Mouse (Mus musculus): ENCODE results near the gene Iqce. TPM values are rescaled to one million over a fixed set of nuclear protein-coding genes. Genes with fewer than 3 reads are reported as not detected.

Gene Iqce
- polyA plus RNA-seq, 1 experiment: 3.1 TPM

DNA sequence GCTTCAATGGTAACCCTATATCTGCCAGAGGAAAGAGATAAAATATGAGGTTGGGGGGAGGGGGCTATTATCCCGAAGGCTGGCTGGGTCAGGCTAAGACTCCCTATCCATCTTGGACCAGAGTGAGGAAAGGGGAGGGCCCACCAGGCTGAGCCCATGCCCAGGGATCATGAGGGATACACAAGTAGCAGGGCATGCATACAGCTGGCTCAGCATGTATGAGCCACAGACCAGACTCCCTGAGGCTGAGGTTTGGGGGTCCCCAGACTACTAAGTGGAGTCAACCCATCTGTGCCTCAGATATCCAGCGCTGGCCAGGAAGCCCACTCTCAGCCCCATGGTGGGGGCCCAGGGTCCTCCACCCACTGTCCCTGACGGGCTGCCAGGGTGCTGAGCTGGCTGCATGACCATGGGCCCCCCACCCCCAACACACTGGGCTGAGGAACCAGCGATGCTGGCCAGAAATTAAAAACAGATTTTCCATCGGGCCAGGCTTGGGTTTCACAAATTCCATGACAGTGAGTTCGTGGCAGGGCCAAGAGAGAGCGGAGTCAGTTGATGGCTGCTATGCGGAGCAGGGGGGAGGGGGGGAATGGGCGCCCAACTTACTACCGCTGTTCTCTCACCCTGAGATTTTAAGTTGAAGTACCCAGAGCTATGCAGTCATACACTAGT lies 60.8 kb downstream of the Iqce start:
- Histone ChIP-seq H3K27ac (replicated peaks; ENCODE audit: low read depth, low read length) (peak overlapping the region; percentile 50), H3K4me3 (ENCODE audit: insufficient read depth, low read depth, low read length) (no peak overlapping the region), H3K4me1 (ENCODE audit: control insufficient read depth, insufficient read depth, insufficient read length, low read length) (peaks cover 25% of the 10 kb centered on the region)

DNA sequence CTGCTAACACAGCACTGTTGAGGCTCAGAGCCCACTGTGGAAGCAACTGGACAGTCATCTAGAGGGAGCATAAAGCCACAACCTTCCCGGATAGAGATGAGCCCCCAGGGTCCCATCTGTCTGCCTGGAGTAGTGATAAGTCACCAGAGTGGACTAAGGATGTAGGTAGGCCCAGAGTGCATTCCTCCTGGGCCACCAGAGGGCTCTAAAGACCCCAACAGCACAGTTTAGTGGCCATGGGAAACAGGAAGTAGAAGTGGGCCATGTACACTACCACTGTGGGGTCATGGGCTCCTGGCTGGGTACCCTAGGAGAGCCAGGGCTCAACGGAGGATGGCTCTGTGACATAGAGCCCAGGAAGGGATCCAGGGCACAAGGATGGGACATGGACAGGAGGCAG lies 61.4 kb downstream of the Iqce start:
- no peak overlapping the region for H3K27ac ChIP-seq (replicated peaks; ENCODE audit: low read depth, low read length)
- no peak overlapping the region for H3K4me3 ChIP-seq (ENCODE audit: insufficient read depth, low read depth, low read length)
- peaks cover 26% of the 10 kb centered on the region for H3K4me1 ChIP-seq (ENCODE audit: control insufficient read depth, insufficient read depth, insufficient read length, low read length)

DNA sequence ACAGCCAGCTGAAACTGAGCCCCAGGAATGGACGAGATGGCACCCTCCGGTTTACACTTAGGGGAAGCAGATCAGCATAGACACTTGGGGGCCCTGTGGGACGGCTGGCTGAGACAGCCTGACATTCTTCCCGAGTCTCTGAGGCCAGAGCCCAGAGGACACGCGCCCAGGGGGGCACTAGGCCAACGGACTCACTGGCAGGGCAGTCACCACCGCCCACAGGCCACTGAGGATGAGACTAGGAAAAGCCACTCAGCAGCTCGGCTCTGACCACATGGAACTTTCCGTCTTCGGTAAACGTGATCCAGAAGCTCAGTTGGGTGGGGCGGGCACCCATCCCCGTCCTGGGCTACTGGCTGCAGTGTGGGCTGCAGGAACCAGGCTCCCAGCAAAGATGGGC lies 62.3 kb downstream of the Iqce start:
- Histone ChIP-seq H3K4me3 (ENCODE audit: insufficient read depth, low read depth, low read length) (no peak overlapping the region), H3K27ac (replicated peaks; ENCODE audit: low read depth, low read length) (0 out of 2 replicates have a peak overlapping the region, but pooled peaks have one; percentile 5), H3K4me1 (ENCODE audit: control insufficient read depth, insufficient read depth, insufficient read length, low read length) (peaks cover 26% of the 10 kb centered on the region)

DNA sequence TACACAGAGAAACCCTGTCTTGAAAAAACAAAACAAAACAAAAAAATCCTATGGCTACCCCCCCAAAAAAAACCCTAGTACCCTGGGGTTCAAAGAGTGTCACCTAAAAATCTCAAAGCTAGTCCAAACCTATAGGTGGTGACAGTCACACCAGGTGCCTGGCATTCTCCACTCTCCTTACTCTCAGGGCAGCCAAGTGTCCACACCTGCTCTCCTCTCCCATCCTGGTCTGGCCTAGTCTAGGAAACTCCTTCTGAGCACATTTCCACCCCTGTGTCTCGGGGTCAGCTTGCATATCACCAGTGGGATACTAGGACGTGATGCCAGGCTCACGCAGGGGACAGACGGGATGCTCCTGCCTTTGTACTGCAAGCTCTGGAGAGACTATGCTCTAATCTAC lies 62.9 kb downstream of the Iqce start:
- no peak overlapping the region for H3K27ac ChIP-seq (replicated peaks; ENCODE audit: low read depth, low read length)
- H3K4me1 ChIP-seq (ENCODE audit: control insufficient read depth, insufficient read depth, insufficient read length, low read length): peaks cover 23% of the 10 kb centered on the region
- H3K4me3 ChIP-seq (ENCODE audit: insufficient read depth, low read depth, low read length): no peak overlapping the region

DNA sequence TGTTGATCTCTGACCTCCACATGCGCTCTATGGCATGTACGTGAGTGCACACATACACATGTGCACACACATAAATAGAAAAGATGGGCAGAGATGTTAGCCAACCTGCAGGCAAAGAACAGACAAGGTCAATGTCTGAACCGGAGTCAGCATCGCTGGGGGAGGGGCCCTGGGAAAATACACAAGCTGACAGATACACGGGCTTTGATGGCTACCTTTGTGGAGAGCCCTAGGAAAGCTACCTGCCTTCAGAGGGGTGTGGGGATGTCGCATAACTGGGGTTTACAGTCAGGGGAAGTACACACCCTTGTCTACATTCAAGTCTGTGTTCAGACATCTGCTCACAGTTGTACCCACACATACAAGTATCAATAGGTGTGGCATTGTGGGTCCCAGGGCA lies 63.7 kb downstream of the Iqce start:
- peaks cover 23% of the 10 kb centered on the region for H3K4me1 ChIP-seq (ENCODE audit: control insufficient read depth, insufficient read depth, insufficient read length, low read length)
- no peak overlapping the region for H3K4me3 ChIP-seq (ENCODE audit: insufficient read depth, low read depth, low read length)
- H3K27ac ChIP-seq (replicated peaks; ENCODE audit: low read depth, low read length): no peak overlapping the region

DNA sequence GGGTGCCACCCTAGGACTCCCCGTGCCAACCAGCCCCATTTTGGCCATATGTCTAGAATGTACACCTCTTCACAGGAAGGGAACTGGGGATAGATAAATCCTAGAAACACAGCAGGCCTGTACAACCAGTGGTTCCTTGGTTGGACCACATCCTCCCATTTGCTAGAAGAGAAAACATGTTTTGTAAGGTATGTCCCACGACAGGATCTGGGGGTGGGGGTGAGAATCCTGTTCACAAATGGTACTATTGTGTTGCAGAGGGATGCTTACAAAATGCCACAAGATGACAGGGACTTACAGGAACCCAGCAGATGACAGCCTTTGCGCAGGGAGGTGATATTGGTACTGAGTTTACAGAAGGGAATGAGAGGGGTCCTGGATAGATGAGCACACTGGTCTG lies 64.2 kb downstream of the Iqce start:
- Histone ChIP-seq H3K4me1 (ENCODE audit: control insufficient read depth, insufficient read depth, insufficient read length, low read length) (peaks cover 23% of the 10 kb centered on the region), H3K4me3 (ENCODE audit: insufficient read depth, low read depth, low read length) (no peak overlapping the region), H3K27ac (replicated peaks; ENCODE audit: low read depth, low read length) (no peak overlapping the region)

DNA sequence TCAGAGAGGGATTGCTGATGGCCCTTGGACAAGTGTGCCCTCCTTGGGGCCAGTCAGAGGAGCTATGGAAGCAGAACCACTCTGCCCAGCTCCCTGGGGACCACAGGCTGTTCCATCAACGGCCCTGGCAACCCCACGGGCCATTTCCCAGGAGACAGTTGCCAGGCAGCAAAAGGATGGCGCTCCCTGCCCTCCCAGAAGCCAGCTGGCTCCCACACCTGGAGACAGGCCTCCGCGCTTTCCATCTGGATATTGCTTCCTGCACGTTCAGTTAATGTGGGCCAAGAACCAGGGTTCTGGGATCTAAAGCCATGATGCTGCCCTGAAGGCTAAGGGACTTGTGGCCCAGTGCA lies 65.1 kb downstream of the Iqce start:
- Histone ChIP-seq H3K4me3 (ENCODE audit: insufficient read depth, low read depth, low read length) (no peak overlapping the region), H3K4me1 (ENCODE audit: control insufficient read depth, insufficient read depth, insufficient read length, low read length) (peaks cover 23% of the 10 kb centered on the region), H3K27ac (replicated peaks; ENCODE audit: low read depth, low read length) (peak overlapping the region; percentile 75)

DNA sequence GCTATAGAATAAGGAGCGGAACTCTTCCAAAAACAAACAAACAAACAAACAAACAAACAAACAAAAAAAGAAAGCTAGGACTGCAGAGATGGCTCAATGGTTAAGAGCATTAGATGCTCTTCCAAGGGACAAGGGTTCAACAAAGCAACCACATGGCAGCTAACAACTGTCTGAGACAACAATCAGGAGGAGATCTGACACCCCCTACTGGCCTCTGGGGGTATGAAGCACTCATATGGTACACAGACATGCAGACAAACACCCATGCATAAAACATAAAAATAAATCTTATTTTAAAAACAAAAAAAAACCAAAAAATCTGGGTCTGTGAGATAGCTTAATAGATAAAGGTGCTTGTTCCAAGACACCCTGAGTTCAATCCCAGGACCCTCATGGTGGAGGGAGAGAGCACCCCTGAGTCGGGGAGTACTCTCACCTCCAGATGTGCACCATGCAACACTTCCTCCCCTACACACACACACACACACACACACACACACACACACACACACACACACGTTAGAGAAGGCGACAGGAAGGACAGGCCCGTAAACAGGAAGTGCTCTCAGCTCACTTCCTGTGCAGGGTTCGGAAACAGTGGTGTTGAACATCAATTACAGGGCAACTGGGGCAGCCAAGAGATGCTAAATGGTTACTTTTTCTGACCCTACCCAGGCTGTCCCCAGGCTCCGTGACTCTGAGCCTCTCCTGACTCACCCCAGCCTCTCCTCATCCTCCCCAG lies 65.7 kb downstream of the Iqce start:
- Histone ChIP-seq H3K4me3 (ENCODE audit: insufficient read depth, low read depth, low read length) (no peak overlapping the region), H3K4me1 (ENCODE audit: control insufficient read depth, insufficient read depth, insufficient read length, low read length) (peaks cover 23% of the 10 kb centered on the region), H3K27ac (replicated peaks; ENCODE audit: low read depth, low read length) (peak overlapping the region; percentile 75)

DNA sequence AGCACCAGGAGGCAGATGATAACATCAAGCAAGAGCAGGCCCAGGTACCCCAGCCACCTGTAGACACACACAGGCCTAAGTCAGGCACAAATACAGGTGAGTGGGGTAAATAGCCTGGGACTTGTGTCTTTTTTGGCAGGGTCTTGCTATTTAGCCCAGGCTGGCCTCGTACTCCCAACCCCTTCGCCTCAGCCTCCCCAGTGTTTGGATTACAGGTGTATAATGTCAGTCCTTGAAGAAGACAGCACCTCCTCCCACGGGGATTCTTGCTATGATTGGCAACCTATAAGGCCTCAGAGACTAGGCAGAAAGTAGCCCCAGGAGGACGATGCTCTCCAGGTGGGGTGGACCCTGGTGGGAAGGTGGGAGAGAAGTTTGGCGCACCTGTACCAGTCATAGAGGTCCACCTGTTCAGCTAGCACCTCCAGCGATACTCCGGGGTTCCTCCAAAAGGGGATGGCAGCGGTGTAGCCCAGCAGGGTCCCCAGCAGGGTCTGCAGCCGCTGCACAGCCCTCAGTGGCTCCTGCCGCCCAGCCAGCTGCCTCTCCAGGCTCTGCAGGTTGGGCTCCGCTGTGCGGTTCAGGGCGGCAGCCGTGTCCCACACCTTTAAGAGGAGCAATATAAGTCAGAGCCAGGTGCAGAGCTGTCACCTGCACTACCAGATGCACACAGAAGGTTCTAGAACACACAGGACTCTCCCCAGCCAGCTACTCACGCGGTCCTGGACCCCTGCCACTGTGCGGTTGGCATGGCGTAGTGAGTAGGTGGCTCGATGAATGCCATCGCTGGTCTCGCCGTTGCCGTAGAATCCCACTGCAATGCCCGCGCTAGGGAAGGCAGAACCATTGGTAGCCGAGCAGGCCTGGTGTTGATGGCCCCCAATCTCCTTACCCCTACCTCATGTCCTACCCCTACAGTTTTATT lies 67.1 kb downstream of the Iqce start:
- Histone ChIP-seq H3K27ac (replicated peaks; ENCODE audit: low read depth, low read length) (no peak overlapping the region), H3K4me1 (ENCODE audit: control insufficient read depth, insufficient read depth, insufficient read length, low read length) (peaks cover 13% of the 10 kb centered on the region)

DNA sequence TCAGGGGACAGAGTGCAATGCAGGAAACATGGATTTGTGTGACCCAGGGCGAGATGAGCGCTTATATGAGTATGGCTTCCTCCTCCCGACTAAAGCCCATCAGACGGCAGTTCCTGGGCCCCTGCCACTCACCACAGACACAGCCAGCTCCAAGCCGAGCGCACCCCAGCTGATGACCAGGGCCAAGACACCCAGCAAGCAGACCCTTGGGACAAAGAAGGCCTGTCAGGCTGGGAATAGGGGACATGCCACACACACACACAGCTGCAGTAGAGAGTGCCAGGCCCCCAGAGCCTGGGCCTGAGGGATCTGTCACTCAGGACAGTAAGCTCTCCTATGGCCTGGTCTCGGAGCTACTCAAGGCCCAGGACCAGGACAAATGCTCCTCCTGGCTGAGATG lies 68.7 kb downstream of the Iqce start:
- Histone ChIP-seq H3K4me1 (ENCODE audit: control insufficient read depth, insufficient read depth, insufficient read length, low read length) (peaks cover 13% of the 10 kb centered on the region), H3K4me3 (ENCODE audit: insufficient read depth, low read depth, low read length) (no peak overlapping the region), H3K27ac (replicated peaks; ENCODE audit: low read depth, low read length) (no peak overlapping the region)

More for the DNA sequence above, 67.1 kb downstream of the Iqce start:
- H3K4me3 ChIP-seq (ENCODE audit: insufficient read depth, low read depth, low read length): no peak overlapping the region

DNA sequence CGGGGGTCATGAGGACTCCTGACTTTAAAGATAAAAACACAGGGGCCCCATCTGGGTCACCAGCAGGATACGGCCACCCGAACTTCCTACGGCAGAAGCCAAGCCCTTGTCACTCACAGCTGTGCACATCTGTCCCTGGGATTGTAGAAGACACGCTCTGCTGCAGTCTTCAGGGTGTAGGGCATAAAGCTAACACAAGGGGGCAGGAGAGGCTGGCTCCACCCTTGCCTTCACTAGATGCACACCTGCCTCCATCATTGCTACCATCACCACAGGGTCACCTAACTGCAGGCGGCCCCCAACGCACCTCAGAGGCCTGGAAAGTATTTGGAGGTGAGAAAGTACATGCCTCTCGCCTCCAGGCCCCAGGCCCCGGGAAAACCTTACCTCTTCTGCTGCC lies 73.2 kb downstream of the Iqce start:
- Histone ChIP-seq H3K4me1 (ENCODE audit: control insufficient read depth, insufficient read depth, insufficient read length, low read length) (no peaks in the 10 kb centered on the region), H3K4me3 (ENCODE audit: insufficient read depth, low read depth, low read length) (no peak overlapping the region), H3K27ac (replicated peaks; ENCODE audit: low read depth, low read length) (no peak overlapping the region)

DNA sequence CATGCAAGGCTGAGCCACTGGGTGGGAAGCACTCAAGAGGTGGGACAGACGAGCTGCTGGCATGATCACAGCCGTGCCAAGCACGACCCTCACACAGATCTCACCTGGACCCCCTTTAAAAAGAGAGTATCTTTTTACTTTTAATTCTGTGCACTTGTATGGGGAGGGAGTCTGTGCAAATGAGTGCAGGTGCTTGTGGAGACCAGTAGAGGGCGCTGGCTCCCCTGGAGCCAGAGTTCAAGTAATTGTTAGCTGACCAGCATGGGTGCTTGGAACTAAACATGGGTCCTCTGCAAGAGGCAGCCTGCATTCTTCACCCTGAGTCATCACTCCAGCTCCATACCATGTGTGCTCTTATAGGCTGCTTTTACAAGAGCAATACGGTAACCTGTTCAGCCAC lies 74.6 kb downstream of the Iqce start:
- Histone ChIP-seq H3K4me1 (ENCODE audit: control insufficient read depth, insufficient read depth, insufficient read length, low read length) (no peaks in the 10 kb centered on the region), H3K27ac (replicated peaks; ENCODE audit: low read depth, low read length) (no peak overlapping the region), H3K4me3 (ENCODE audit: insufficient read depth, low read depth, low read length) (no peak overlapping the region)

DNA sequence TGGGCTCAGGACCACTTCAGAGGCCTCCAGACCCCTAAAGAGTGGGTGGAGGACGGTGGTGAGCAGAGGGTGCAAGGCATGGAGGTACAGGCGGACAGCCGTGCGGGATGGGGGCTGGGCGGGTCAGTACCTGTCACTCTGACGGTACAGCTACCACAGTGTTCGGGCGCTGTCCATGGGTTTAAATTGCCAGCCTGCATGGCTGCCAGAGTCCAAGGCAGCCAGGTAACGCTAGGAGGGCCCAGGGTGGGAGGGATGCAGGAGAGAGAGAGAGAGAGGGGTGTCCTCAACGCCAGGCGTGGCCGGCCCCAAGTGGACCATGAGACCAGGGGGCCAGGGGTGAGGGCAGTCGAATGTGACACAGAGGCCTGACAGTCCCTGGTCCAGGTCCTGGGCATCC lies 77.2 kb downstream of the Iqce start:
- H3K4me1 ChIP-seq (ENCODE audit: control insufficient read depth, insufficient read depth, insufficient read length, low read length): no peaks in the 10 kb centered on the region
- H3K4me3 ChIP-seq (ENCODE audit: insufficient read depth, low read depth, low read length): no peak overlapping the region
- H3K27ac ChIP-seq (replicated peaks; ENCODE audit: low read depth, low read length): no peak overlapping the region

DNA sequence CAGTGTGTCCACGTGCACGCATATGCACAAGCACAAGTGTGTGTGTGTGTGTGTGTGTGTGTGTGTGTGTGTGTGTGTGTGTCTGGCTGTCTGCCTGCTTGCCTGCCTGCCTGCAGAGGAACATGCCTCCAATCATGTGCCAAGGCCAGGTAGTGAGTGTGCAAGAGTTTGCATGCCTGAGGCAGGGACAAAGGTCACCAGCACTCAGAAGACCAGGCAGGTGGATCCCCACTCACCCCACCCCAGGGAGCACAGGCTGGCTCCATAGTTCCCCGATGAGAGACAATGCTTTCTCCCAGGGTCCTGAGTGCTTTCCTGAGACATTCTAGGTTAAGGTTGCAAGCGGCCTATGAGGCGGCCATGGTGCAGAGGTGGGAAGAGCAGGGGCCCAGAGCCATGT lies 77.9 kb downstream of the Iqce start:
- Histone ChIP-seq H3K27ac (replicated peaks; ENCODE audit: low read depth, low read length) (no peak overlapping the region), H3K4me3 (ENCODE audit: insufficient read depth, low read depth, low read length) (no peak overlapping the region), H3K4me1 (ENCODE audit: control insufficient read depth, insufficient read depth, insufficient read length, low read length) (no peaks in the 10 kb centered on the region)

DNA sequence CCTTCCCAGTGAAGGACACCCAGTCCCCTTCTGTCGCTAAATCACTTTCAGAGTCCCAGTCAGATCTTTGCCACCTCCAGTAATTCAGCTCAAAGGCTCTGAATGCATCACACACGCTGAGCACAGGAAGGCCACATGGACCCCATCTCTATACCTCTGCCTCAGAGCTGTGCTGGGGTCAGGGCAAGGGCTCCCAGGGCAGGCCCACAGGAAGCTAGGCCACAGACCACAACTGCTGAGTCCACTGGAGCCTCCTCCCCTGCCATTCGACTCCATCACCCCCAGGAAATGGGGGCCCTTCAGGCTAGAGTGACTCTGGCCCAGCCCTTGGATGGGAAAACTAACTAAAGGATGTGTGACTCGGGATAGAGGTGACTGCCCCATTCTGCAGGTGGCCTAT lies 78.4 kb downstream of the Iqce start:
- no peak overlapping the region for H3K27ac ChIP-seq (replicated peaks; ENCODE audit: low read depth, low read length)
- H3K4me1 ChIP-seq (ENCODE audit: control insufficient read depth, insufficient read depth, insufficient read length, low read length): no peaks in the 10 kb centered on the region
- H3K4me3 ChIP-seq (ENCODE audit: insufficient read depth, low read depth, low read length): no peak overlapping the region
